Mouse (Mus musculus): Measurements from ENCODE around the gene Sema4b. TPM values are rescaled to one million over a fixed set of nuclear protein-coding genes. Genes with fewer than 3 reads are reported as not detected.

Gene Sema4b
- polyA plus RNA-seq, 1 experiment, result 19.8 TPM

DNA sequence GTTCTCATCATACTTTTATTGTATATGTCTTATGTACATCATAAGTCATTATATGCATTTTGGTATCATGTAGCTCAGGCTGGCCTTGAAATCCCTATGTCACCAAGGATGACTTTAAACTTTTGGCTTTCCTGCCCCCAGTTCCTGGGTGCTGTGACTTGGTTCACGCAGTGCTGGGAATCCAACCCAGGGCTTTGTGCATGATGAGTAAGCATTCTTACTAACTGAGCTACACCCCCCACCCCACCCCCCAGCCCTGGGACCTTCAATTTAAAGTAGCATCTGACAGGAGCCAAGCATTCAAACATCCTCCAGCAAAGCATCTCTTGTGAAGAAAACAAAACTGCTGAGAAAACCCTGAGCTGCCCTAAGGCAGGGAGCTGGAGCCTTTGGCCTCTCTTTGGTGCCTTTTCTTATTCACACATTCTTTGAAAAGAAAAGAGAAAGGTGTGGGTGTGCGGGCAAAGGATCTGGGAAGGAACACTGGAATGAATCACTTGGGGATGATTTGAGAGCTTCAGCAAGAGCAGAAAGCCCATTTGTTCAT lies 2.0 kb downstream of the Sema4b start:
- Histone ChIP-seq H3K4me3 (ENCODE audit: insufficient read depth, poor library complexity, severe bottlenecking) (no peak overlapping the region), H3ac (ENCODE audit: control insufficient read depth, insufficient read length, low read depth) (no peak overlapping the region), H3K79me3 (ENCODE audit: low read depth) (peaks cover 29% of the 10 kb centered on the region), H3K27me3 (ENCODE audit: control insufficient read depth, insufficient read depth, insufficient read length) (no peaks in the 10 kb centered on the region), H3K79me2 (ENCODE audit: control insufficient read depth, insufficient read depth) (peaks cover 55% of the 10 kb centered on the region), H3K36me3 (ENCODE audit: control insufficient read depth, insufficient read depth) (no peaks in the 10 kb centered on the region)
- TF ChIP-seq FOSL1 (IDR thresholded peaks at IDR 0.05; ENCODE audit: insufficient read depth, low read length, poor library complexity, severe bottlenecking), result no peak
- no peak for TF ChIP-seq MYOG (IDR thresholded peaks at IDR 0.05; ENCODE audit: control insufficient read depth, extremely low read depth, insufficient read length)
- no peak for TF ChIP-seq CEBPB (IDR thresholded peaks at IDR 0.05; ENCODE audit: low read depth)
- TF ChIP-seq CTCF (IDR thresholded peaks at IDR 0.05; ENCODE audit: control insufficient read depth, insufficient read depth, insufficient read length), result no peak
- no peak for TF ChIP-seq MYOD1 (IDR thresholded peaks at IDR 0.05; ENCODE audit: control insufficient read depth, insufficient read length, low read depth)
- TF ChIP-seq USF1 (IDR thresholded peaks at IDR 0.05; ENCODE audit: low read depth), result no peak
- TF ChIP-seq MAX (IDR thresholded peaks at IDR 0.05), result no peak

DNA sequence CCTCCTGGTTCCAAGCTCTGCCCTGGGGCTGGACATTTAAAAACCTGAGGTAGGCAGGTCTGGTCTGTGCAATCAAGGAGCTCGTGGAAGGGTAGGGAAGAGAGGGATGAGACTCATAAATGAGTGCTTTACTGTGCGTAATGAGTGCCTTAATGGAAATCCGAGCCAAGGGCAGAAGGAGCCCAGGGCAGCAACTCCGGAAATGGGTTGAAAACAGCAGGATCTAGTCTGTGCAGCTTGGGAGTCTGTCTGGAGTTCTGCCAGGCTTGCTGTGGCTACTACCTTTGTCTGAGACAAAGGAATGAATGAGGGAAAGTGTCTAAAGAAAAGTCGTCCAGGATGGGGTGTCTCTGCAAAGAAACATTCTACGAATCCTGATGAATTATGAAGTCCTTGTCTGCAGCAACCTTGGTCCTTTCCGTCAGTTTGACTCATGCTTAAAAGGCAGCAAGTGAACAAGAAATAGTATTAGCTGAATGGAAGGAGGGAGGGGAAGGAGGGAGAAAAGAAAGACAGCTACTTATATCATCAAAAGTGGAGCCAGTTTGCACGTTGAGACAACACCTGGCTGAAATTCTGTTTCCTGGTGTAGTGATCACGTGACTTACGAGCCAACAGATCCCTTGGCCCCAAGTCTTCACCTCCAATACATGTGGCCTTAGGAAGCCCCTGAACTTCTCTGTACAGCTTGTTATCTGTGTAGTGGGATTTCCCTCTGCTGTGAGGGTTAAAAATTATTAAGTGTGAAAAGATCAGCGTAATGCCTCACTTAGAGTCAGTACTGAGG lies 2.7 kb downstream of the Sema4b start:
- no peak for TF ChIP-seq CEBPB (IDR thresholded peaks at IDR 0.05; ENCODE audit: low read depth)
- TF ChIP-seq FOSL1 (IDR thresholded peaks at IDR 0.05; ENCODE audit: insufficient read depth, low read length, poor library complexity, severe bottlenecking), result no peak
- peak; percentile 31 for TF ChIP-seq USF1 (IDR thresholded peaks at IDR 0.05; ENCODE audit: low read depth)
- no peak overlapping the region for H3K4me3 ChIP-seq (ENCODE audit: insufficient read depth, poor library complexity, severe bottlenecking)
- H3K79me3 ChIP-seq (ENCODE audit: low read depth), result peaks cover 32% of the 10 kb centered on the region
- no peaks in the 10 kb centered on the region for H3K36me3 ChIP-seq (ENCODE audit: control insufficient read depth, insufficient read depth)
- no peak overlapping the region for H3ac ChIP-seq (ENCODE audit: control insufficient read depth, insufficient read length, low read depth)
- H3K27me3 ChIP-seq (ENCODE audit: control insufficient read depth, insufficient read depth, insufficient read length), result no peaks in the 10 kb centered on the region
- peaks cover 62% of the 10 kb centered on the region for H3K79me2 ChIP-seq (ENCODE audit: control insufficient read depth, insufficient read depth)

DNA sequence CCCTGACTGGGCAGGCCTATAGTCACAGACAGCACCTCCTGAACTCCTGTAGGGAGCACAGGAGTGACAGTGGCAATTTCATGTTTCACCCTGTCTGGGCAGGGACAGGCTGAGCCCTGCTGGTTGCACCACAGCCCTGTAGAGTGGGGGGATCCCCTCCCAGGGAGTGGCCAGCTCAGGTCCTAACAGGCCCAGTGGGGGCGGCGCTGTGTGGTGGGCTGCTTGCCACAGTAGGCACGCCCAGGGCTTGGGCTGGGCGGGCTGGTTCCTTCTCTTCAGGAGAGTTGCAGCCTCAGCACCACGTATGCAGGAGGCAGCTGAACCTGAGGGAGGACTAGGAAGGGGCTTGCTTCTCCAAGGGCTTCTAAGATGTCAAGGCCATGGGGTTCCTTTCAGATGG lies 4.8 kb downstream of the Sema4b start:
- no peaks in the 10 kb centered on the region for H3K36me3 ChIP-seq (ENCODE audit: control insufficient read depth, insufficient read depth)
- H3ac ChIP-seq (ENCODE audit: control insufficient read depth, insufficient read length, low read depth), result peak overlapping the region; percentile 4
- no peaks in the 10 kb centered on the region for H3K27me3 ChIP-seq (ENCODE audit: control insufficient read depth, insufficient read depth, insufficient read length)
- H3K79me2 ChIP-seq (ENCODE audit: control insufficient read depth, insufficient read depth), result peaks cover 73% of the 10 kb centered on the region
- H3K79me3 ChIP-seq (ENCODE audit: low read depth), result peaks cover 37% of the 10 kb centered on the region
- H3K4me3 ChIP-seq (ENCODE audit: insufficient read depth, poor library complexity, severe bottlenecking), result no peak overlapping the region
- no peak for TF ChIP-seq MYOD1 (IDR thresholded peaks at IDR 0.05; ENCODE audit: control insufficient read depth, insufficient read length, low read depth)
- TF ChIP-seq CTCF (IDR thresholded peaks at IDR 0.05; ENCODE audit: control insufficient read depth, insufficient read depth, insufficient read length), result no peak
- TF ChIP-seq MYOG (IDR thresholded peaks at IDR 0.05; ENCODE audit: control insufficient read depth, extremely low read depth, insufficient read length), result no peak
- TF ChIP-seq MAX (IDR thresholded peaks at IDR 0.05), result no peak
- no peak for TF ChIP-seq USF1 (IDR thresholded peaks at IDR 0.05; ENCODE audit: low read depth)
- no peak for TF ChIP-seq FOSL1 (IDR thresholded peaks at IDR 0.05; ENCODE audit: insufficient read depth, low read length, poor library complexity, severe bottlenecking)
- no peak for TF ChIP-seq CEBPB (IDR thresholded peaks at IDR 0.05; ENCODE audit: low read depth)

DNA sequence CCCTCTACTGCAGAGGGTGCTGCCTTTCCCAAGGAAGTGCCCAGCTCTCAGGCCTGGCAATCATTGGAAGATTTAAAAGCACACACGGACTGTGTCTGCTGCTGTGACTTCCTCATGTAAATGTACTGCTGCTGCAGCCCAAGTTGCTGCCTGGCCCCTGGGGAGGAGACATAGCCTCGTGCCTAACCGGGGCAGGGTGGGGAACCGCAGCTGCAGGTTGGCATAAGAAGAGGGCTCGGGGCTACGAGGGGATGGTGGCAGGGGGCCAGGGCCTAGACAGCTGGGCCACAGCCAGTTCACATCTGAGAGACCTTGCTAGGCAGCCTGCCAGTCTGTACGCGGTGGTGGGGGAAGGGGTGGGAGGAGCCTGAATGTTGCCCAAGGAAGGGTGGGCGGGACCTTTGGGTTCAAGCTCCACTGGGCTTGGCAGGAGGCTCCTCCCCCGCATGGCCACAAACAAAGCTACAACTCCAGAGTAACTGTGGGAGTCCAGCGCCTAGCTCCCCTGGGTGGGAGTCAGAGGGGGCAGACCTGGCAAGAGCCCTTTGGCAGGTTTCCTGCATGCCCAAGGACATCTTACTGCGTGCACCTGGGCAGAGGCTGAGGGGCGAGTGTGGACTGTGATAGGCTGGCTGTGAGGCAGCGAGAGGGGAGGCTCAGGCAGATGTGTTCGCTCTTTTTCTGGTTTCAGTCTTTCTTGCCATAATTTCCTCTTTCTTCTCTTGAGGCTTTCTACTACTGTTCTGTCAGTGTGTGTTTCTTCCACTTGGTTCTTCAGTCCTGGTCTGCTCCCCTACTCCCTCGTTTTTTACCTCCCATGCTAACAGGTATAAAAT lies 5.8 kb downstream of the Sema4b start:
- H3K27me3 ChIP-seq (ENCODE audit: control insufficient read depth, insufficient read depth, insufficient read length), result no peaks in the 10 kb centered on the region
- H3K79me2 ChIP-seq (ENCODE audit: control insufficient read depth, insufficient read depth), result peaks cover 78% of the 10 kb centered on the region
- TF ChIP-seq CTCF (IDR thresholded peaks at IDR 0.05; ENCODE audit: control insufficient read depth, insufficient read depth, insufficient read length) (no peak), MAX (IDR thresholded peaks at IDR 0.05) (no peak), USF1 (IDR thresholded peaks at IDR 0.05; ENCODE audit: low read depth) (no peak), CEBPB (IDR thresholded peaks at IDR 0.05; ENCODE audit: low read depth) (peak; percentile 1)
- no peak overlapping the region for H3K4me3 ChIP-seq (ENCODE audit: insufficient read depth, poor library complexity, severe bottlenecking)
- H3K79me3 ChIP-seq (ENCODE audit: low read depth), result peaks cover 36% of the 10 kb centered on the region
- no peaks in the 10 kb centered on the region for H3K36me3 ChIP-seq (ENCODE audit: control insufficient read depth, insufficient read depth)
- H3ac ChIP-seq (ENCODE audit: control insufficient read depth, insufficient read length, low read depth), result peak overlapping the region; percentile 8

DNA sequence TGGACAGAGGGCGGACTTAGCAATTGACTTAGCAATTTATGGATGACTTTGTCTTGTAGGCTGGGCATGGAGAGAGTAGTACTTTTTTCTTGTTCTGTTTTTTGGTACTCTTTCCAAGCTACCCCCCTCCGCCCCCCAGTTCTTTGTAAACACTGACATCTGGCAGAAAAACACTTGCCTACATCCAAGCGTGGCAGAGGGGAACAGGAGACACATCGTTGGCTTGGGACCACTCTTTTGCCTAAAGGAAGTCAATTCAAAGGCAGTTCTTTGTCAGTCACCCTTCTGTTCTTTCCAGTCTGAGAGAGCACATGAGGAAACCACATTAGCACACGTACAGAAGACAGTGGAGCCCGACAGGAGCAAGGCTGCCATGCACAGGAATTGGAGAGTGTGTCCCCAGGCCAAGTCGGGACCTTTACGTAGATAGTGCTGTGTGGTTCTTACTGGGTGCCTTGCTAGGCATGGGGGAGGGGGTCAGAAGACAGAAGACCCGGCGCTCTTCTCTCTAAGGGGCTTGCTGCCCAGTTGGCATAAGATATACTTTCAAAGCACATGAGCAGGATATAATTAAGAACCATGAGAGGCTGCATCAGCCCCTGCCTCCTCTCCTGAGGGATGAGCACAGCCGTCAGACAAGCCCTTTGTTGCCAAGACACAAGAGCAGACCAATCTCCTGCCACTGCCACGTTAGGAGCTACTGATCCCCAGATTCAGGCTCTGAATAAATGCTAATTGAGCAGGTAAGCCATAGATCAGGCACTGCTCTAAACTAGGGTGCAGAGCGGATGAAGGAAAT lies 7.5 kb downstream of the Sema4b start:
- no peak overlapping the region for H3K4me3 ChIP-seq (ENCODE audit: insufficient read depth, poor library complexity, severe bottlenecking)

More for the DNA sequence above, 7.5 kb downstream of the Sema4b start:
- no peaks in the 10 kb centered on the region for H3K36me3 ChIP-seq (ENCODE audit: control insufficient read depth, insufficient read depth)
- H3ac ChIP-seq (ENCODE audit: control insufficient read depth, insufficient read length, low read depth), result no peak overlapping the region
- TF ChIP-seq CTCF (IDR thresholded peaks at IDR 0.05; ENCODE audit: control insufficient read depth, insufficient read depth, insufficient read length) (no peak), MAX (IDR thresholded peaks at IDR 0.05) (no peak), FOSL1 (IDR thresholded peaks at IDR 0.05; ENCODE audit: insufficient read depth, low read length, poor library complexity, severe bottlenecking) (no peak), MYOG (IDR thresholded peaks at IDR 0.05; ENCODE audit: control insufficient read depth, extremely low read depth, insufficient read length) (no peak), USF1 (IDR thresholded peaks at IDR 0.05; ENCODE audit: low read depth) (no peak), CEBPB (IDR thresholded peaks at IDR 0.05; ENCODE audit: low read depth) (no peak), MYOD1 (IDR thresholded peaks at IDR 0.05; ENCODE audit: control insufficient read depth, insufficient read length, low read depth) (no peak)
- H3K27me3 ChIP-seq (ENCODE audit: control insufficient read depth, insufficient read depth, insufficient read length), result no peaks in the 10 kb centered on the region
- H3K79me2 ChIP-seq (ENCODE audit: control insufficient read depth, insufficient read depth), result peaks cover 71% of the 10 kb centered on the region
- peaks cover 31% of the 10 kb centered on the region for H3K79me3 ChIP-seq (ENCODE audit: low read depth)

Measured in C2C12 (cell line).